Mouse (Mus musculus): ENCODE measurements around the gene Eddm3b. TPM values are rescaled to one million over a fixed set of nuclear protein-coding genes. Genes with fewer than 3 reads are reported as not detected.

Eddm3b gene
- total and polyA plus RNA-seq, 3 experiments, result not detected

DNA sequence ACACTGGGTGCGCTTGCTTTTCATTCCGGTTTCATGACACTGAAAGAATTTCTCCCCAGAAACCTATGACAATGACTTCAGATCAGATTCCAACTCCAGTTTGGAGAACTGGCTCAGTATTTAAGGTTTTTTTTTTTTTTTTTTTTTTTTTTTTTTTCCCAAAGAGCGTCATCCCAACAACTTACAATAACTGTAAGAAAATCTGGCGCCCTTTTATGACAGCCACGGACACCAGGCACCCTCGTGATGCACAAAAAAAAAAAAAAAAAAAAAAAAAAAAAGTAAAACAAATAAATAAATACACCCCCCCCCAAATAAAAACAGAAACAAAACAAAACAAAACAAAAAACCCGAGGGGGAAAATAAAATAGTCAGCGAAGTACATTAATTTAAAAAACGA is 26.5 kb upstream of the Eddm3b start:
- DNase-seq (ENCODE audit: extremely low read depth), result peak; percentile 20
- peaks cover 2% of the 10 kb centered on the region for H3K27me3 ChIP-seq (replicated peaks)
- peak overlapping the region in 2 of 3 experiments; percentile 66 to 90 for H3K4me3 ChIP-seq (replicated peaks in 1 of 3; ENCODE audit: low read depth in 2 of 3, low read length in 2 of 3, poor library complexity in 1 of 3)
- H3K9ac ChIP-seq (ENCODE audit: insufficient read depth, low read depth), result peak overlapping the region; percentile 48; the same call in 1 of the 2 replicates
- peaks cover 0 to 27% of the 10 kb centered on the region in 2 experiments; a peak in 2 of 4 replicates for H3K4me1 ChIP-seq (ENCODE audit: control insufficient read depth in 1 of 2, insufficient read depth in 2 of 2)
- in situ Hi-C loops (cut with MboI; ENCODE audit: low pct_ligation_motif_present, low pct_unique_long_range_greater_than_20kb, low sequenced_read_pairs) (no loop called here), dilution Hi-C loops (cut with MboI; ENCODE audit: extremely low pct_ligation_motif_present, extremely low pct_unique_long_range_greater_than_20kb, low sequenced_read_pairs) (no loop called here)
- H3K4me2 ChIP-seq (ENCODE audit: insufficient read depth, low read depth, poor library complexity, severe bottlenecking), result peak overlapping the region; percentile 93
- H3K9me3 ChIP-seq (replicated peaks; ENCODE audit: low read length), result no peaks in the 10 kb centered on the region
- no peak overlapping the region for H3K27ac ChIP-seq (ENCODE audit: insufficient read depth, low read depth)
- TF ChIP-seq ZKSCAN1 (IDR thresholded peaks at IDR 0.05; ENCODE audit: borderline replicate concordance, low read depth, low read length), result no peak
- TF ChIP-seq POLR2A (IDR thresholded peaks at IDR 0.05; ENCODE audit: low read depth, low read length), result no peak
- TF ChIP-seq MXI1 (IDR thresholded peaks at IDR 0.05; ENCODE audit: low read depth, low read length), result peak; percentile 34; the same call in 1 of the 2 replicates
- no peak for TF ChIP-seq ELF1 (IDR thresholded peaks at IDR 0.05; ENCODE audit: low read depth, low read length)
- peak; percentile 93 for TF ChIP-seq ZNF384 (IDR thresholded peaks at IDR 0.05; ENCODE audit: low read depth, low read length)
- TF ChIP-seq USF2 (conservative IDR thresholded peaks at IDR 0.05; ENCODE audit: low read depth, low read length), result no peak
- peak; percentile 39; the same call in 1 of the 2 replicates for TF ChIP-seq CHD1 (IDR thresholded peaks at IDR 0.05; ENCODE audit: low read depth, low read length)
- TF ChIP-seq JUND (conservative IDR thresholded peaks at IDR 0.05; ENCODE audit: low read depth, low read length), result no peak
- TF ChIP-seq MYC (IDR thresholded peaks at IDR 0.05; ENCODE audit: low read depth, low read length), result no peak
- no peak for TF ChIP-seq MAFK (IDR thresholded peaks at IDR 0.05; ENCODE audit: insufficient replicate concordance, low read length)
- TF ChIP-seq E2F4 (IDR thresholded peaks at IDR 0.05; ENCODE audit: insufficient replicate concordance, low read depth, low read length), result no peak
- H3K36me3 ChIP-seq (replicated peaks in 1 of 2; ENCODE audit: control insufficient read depth in 1 of 2, insufficient read depth in 1 of 2, low read length in 1 of 2), result no peaks in the 10 kb centered on the region
- no peaks in the 10 kb centered on the region for H3K79me2 ChIP-seq (replicated peaks; ENCODE audit: control insufficient read depth, extremely low read depth, insufficient read depth, poor library complexity, severe bottlenecking)

DNA sequence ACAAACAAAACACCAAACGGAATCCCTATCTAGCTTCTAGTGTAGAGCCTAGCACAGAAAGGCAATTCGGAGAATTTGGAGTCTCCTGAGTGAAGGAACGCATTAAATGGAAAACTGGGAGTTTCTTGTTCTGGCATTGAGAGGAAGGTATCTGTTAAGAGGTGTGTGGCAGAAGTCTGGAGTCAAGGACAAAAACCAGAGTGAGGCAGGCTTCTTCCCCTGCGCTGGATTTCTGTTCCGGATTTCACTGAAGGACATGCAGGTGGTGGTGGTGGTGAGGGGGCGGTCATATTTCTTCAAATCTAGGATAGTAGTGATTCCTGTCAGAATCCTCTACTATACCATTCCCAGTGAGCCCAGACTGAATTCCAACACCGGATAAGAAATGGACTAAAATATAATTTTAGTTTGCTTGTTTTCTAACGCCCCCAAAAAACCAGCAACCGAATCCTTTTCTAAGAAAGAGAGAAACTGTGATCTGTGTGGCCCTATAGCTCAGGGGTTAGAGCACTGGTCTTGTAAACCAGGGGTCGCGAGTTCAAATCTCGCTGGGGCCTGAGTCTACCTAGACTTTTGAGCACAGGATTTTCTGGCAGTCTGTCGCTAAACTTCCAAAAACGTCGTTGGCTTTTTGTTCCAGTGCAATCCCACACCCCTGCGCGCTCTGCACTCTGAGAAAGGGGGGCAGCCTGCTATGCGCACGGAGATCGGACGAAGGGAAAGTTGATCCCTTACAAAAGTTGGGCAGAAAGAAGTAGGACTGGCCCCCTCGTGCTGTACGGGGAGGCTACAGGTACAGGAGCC is 25.9 kb upstream of the Eddm3b start:
- H3K27me3 ChIP-seq (replicated peaks), result peaks cover 2% of the 10 kb centered on the region
- peak overlapping the region; percentile 66 to 90 (median 88) for H3K4me3 ChIP-seq (replicated peaks in 1 of 3; ENCODE audit: low read depth in 2 of 3, low read length in 2 of 3, poor library complexity in 1 of 3)
- in situ Hi-C loops (cut with MboI; ENCODE audit: low pct_ligation_motif_present, low pct_unique_long_range_greater_than_20kb, low sequenced_read_pairs) (no loop called here), dilution Hi-C loops (cut with MboI; ENCODE audit: extremely low pct_ligation_motif_present, extremely low pct_unique_long_range_greater_than_20kb, low sequenced_read_pairs) (no loop called here)
- H3K4me2 ChIP-seq (ENCODE audit: insufficient read depth, low read depth, poor library complexity, severe bottlenecking), result peak overlapping the region; percentile 93
- peaks cover 0 to 28% of the 10 kb centered on the region in 2 experiments; a peak in 2 of 4 replicates for H3K4me1 ChIP-seq (ENCODE audit: control insufficient read depth in 1 of 2, insufficient read depth in 2 of 2)
- peak overlapping the region; percentile 48 for H3K9ac ChIP-seq (ENCODE audit: insufficient read depth, low read depth)
- peak overlapping the region; percentile 62 for H3K27ac ChIP-seq (ENCODE audit: insufficient read depth, low read depth)
- TF ChIP-seq MAFK (IDR thresholded peaks at IDR 0.05; ENCODE audit: insufficient replicate concordance, low read length) (peak; percentile 94), ELF1 (IDR thresholded peaks at IDR 0.05; ENCODE audit: low read depth, low read length) (peak; percentile 96), NRF1 (IDR thresholded peaks at IDR 0.05; ENCODE audit: low read depth, low read length) (peak; percentile 53), UBTF (IDR thresholded peaks at IDR 0.05; ENCODE audit: low read depth, low read length) (no peak), HCFC1 (IDR thresholded peaks at IDR 0.05; ENCODE audit: low read depth, low read length) (peak; percentile 19; the same call in 1 of the 2 replicates), TCF12 (IDR thresholded peaks at IDR 0.05; ENCODE audit: low read depth, low read length) (no peak), MAX (IDR thresholded peaks at IDR 0.05; ENCODE audit: low read length) (no peak), ZMIZ1 (IDR thresholded peaks at IDR 0.05; ENCODE audit: low read depth, low read length) (no peak), KAT2A (IDR thresholded peaks at IDR 0.05; ENCODE audit: insufficient replicate concordance, low read length) (0 out of 2 replicates have a peak, but pooled peaks have one; percentile 4), IRF4 (IDR thresholded peaks at IDR 0.05; ENCODE audit: low read depth, low read length) (no peak), TBP (conservative IDR thresholded peaks at IDR 0.05; ENCODE audit: low read depth, low read length) (peak; percentile 100), E2F4 (IDR thresholded peaks at IDR 0.05; ENCODE audit: insufficient replicate concordance, low read depth, low read length) (0 out of 2 replicates have a peak, but pooled peaks have one; percentile 35), SIN3A (IDR thresholded peaks at IDR 0.05; ENCODE audit: low read length) (peak; percentile 77; the same call in 1 of the 2 replicates)
- peak; percentile 91 for DNase-seq (ENCODE audit: extremely low read depth)
- H3K79me2 ChIP-seq (replicated peaks; ENCODE audit: control insufficient read depth, extremely low read depth, insufficient read depth, poor library complexity, severe bottlenecking), result no peaks in the 10 kb centered on the region
- no peaks in the 10 kb centered on the region for H3K36me3 ChIP-seq (replicated peaks in 1 of 2; ENCODE audit: control insufficient read depth in 1 of 2, insufficient read depth in 1 of 2, low read length in 1 of 2)
- H3K9me3 ChIP-seq (replicated peaks; ENCODE audit: low read length), result no peaks in the 10 kb centered on the region
